Mouse (Mus musculus) kidney, embryonic 16.5 days (tissue): ENCODE data around the gene Sec11a. TPM values are rescaled to one million over a fixed set of nuclear protein-coding genes. Genes with fewer than 3 reads are reported as not detected.

ENCODE experiments used
- ATAC-seq: fragments of 200-750 bp; cut with Nextera tagmentation; 2 replicates; pipeline ENCODE4 v1.8.0; 2017; ENCODE audit warnings: moderate TSS enrichment; ENCODE audit not compliant: low FRiP score, low TSS enrichment
- H3K27ac ChIP-seq: fragments of 300-500 bp; sonication (generic); 2 replicates; pipeline ENCODE4 v1.5.1; 2014; ENCODE audit warnings: low read length
- H3K27me3 ChIP-seq: fragments of 300-500 bp; sonication (generic); 2 replicates; pipeline ENCODE4 v1.6.1; 2014; ENCODE audit warnings: low read length, control low read depth, mixed read lengths; ENCODE audit not compliant: insufficient read depth
- H3K36me3 ChIP-seq: fragments of 300-500 bp; sonication (generic); 2 replicates; pipeline ENCODE4 v1.6.1; 2014; ENCODE audit warnings: low read length, control low read depth, mixed read lengths; ENCODE audit not compliant: insufficient read depth
- H3K4me1 ChIP-seq: fragments of 300-500 bp; sonication (generic); 2 replicates; pipeline ENCODE4 v1.6.1; 2014; ENCODE audit warnings: low read length, control low read depth, mixed read lengths; ENCODE audit not compliant: insufficient read depth
- H3K4me2 ChIP-seq: fragments of 300-500 bp; sonication (generic); replicated peaks from 2 replicates; pipeline ENCODE4 v1.6.1; 2014; ENCODE audit warnings: low read depth, low read length
- H3K4me3 ChIP-seq: fragments of 300-500 bp; sonication (generic); 2 replicates; pipeline ENCODE4 v1.5.1; 2014; ENCODE audit warnings: mild to moderate bottlenecking, low read length
- H3K9ac ChIP-seq: fragments of 300-500 bp; sonication (generic); replicated peaks from 2 replicates; pipeline ENCODE4 v1.6.1; 2014; ENCODE audit warnings: low read length
- H3K9me3 ChIP-seq: fragments of 300-500 bp; sonication (generic); 2 replicates; pipeline ENCODE4 v1.6.1; 2016; ENCODE audit warnings: low read length, control low read depth
- WGBS: fragments of 180-500 bp; shearing (Covaris S2); extraction: QIAGEN DNeasy Blood & Tissue Kit; methylation state at CpG from one replicate; pipeline ENCODE4 v1.1.7; 2014; 5-methylcytosine and 5-hydroxymethylcytosine counted together
- polyA plus RNA-seq: library from polyadenylated mRNA; unstranded; fragments of >200 nt; fragmentation: Nextera tagmentation; extraction: Ambion mirVana; gene quantifications from 2 replicates; pipeline ENCODE4 v1.2.1, GENCODE M21; 2015

Sec11a gene
- 226 and 239 TPM in 2 replicates for polyA plus RNA-seq

DNA sequence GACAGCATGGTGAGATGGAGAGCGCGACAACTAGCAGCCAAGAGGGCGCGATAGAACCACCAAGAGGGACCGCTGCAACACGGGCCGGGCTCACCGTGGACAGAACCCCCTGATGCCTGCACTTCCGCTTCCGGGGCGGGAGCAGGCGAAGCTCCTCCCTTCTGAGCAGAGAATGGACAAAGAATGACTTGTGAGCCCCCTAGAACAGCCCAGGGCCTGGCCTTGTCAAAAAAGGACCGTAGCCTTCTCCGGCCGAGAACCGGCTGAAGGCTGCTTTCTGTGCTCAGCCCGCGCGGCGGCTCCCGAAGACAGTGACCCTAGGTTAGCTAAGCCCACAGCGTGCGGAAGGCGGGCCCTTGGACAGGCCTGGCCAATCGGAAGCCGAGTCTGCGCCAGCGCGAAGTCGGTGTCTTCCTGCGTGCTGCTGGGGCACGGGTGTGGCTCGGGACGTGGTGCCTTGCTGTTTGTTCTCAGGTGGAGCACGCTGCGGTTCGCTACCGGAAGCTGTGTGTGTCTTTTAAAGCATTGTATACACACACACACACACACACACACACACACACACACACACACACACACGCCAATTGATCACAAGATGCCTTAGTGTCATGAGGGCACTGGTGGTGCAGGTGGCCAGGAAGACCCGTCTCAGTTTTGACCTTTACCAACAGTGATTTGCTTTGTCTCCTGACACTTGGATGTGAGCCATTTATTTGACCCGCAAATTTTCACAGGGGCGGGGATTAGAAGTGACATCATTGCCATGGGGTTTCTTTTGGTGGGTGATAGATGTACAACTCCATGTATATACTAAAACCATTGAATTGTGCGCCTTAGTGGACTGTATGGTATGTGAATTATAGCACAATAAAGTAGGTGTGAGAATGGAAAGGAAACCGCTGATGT, at the start of gene Sec11a:
TSS of gene Sec11a (minus strand) at position 336 of the 906 bp plus-strand sequence.
- Histone ChIP-seq H3K36me3 (peaks cover 8% of the 10 kb centered on the region; the same call in 1 of the 2 replicates), H3K9ac (peak within 1 kb of the TSS; percentile 88), H3K27ac (peak within 1 kb of the TSS; percentile 99), H3K4me3 (peak within 1 kb of the TSS; percentile 86), H3K9me3 (no peaks in the 10 kb centered on the region), H3K4me1 (peaks cover 8% of the 10 kb centered on the region; the same call in 1 of the 2 replicates), H3K4me2 (peak within 1 kb of the TSS; percentile 69), H3K27me3 (no peaks in the 10 kb centered on the region)
- peak; percentile 99 for ATAC-seq
- 1% methylated on average over 44 of the region's 44 CpGs for WGBS

DNA sequence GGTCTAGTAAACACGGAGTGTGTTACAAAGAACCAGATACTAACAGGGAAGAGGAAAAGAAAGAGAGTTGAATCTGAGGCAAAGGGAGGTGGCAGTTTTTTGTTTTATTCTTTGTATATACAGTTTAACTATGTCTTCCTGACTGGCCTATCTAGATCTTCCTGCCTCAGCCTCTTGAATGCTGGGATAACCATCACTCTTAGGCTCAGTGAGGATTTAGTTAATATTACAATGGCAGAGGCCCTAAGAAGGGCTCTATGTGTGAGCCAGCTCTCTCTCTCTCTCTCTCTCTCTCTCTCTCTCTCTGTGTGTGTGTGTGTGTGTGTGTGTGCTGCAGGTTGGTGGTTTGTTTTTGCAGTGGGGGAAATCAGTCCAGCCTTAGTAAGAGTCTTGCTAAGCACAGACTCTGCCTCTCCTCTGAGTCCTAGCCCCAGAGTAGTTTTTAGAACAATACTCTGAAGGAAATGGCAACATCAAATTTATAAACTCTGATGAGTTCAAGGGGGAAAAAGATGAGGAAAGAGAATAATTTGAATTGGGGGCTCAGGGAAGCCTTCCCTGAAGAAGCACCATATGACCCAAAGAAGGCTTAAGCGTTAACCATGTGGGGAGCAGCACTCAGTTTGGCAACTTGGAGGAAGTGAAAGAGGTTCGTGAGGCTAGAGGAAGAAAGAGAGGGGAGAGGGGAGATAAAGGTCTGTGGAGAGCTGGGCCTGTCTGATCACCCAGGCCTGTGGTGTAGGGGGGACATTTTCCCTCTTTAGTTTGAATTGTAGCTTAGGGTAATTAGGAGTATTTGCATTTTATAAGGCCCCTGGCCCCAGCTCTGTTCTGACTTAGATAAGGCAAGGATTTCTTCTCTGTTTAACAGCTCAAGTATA, 47.9 kb upstream of the Sec11a start:
- Histone ChIP-seq H3K9me3 (no peaks in the 10 kb centered on the region), H3K9ac (no peak overlapping the region), H3K4me1 (peaks cover 37% of the 10 kb centered on the region), H3K27me3 (no peaks in the 10 kb centered on the region), H3K36me3 (no peaks in the 10 kb centered on the region), H3K4me2 (peak overlapping the region; percentile 93), H3K4me3 (peak overlapping the region; percentile 97; the same call in 1 of the 2 replicates), H3K27ac (no peak overlapping the region)
- WGBS: 51% methylated on average over 3 of the region's 3 CpGs
- ATAC-seq: no peak

DNA sequence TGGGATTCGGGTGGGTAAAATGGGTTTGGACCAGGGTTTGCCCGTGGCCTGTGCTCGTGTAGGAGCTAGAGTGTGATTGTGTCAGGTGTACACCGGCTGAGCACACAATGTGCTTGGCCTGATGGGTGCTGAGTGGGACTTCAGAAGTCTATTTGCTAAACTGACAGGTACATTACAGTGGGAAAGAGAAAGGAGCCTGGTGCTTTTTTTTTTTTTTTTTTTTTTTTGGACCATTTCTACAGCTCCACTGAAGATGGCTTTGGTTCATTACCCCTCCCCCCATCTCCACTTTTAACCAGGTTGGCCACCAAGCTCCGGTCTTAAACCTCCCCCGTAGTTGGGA, 47.1 kb upstream of the Sec11a start:
- peak overlapping the region; percentile 97 for H3K4me3 ChIP-seq
- WGBS: 20% methylated on average over 6 of the region's 6 CpGs
- ATAC-seq: no peak
- H3K4me2 ChIP-seq: peak overlapping the region; percentile 93
- H3K4me1 ChIP-seq: peaks cover 34% of the 10 kb centered on the region
- H3K9me3 ChIP-seq: no peaks in the 10 kb centered on the region
- peak overlapping the region; percentile 98 for H3K27ac ChIP-seq
- 0 out of 2 replicates have a peak, but pooled peaks cover 2% of the 10 kb centered on the region for H3K36me3 ChIP-seq
- no peaks in the 10 kb centered on the region for H3K27me3 ChIP-seq
- H3K9ac ChIP-seq: peak overlapping the region; percentile 100

DNA sequence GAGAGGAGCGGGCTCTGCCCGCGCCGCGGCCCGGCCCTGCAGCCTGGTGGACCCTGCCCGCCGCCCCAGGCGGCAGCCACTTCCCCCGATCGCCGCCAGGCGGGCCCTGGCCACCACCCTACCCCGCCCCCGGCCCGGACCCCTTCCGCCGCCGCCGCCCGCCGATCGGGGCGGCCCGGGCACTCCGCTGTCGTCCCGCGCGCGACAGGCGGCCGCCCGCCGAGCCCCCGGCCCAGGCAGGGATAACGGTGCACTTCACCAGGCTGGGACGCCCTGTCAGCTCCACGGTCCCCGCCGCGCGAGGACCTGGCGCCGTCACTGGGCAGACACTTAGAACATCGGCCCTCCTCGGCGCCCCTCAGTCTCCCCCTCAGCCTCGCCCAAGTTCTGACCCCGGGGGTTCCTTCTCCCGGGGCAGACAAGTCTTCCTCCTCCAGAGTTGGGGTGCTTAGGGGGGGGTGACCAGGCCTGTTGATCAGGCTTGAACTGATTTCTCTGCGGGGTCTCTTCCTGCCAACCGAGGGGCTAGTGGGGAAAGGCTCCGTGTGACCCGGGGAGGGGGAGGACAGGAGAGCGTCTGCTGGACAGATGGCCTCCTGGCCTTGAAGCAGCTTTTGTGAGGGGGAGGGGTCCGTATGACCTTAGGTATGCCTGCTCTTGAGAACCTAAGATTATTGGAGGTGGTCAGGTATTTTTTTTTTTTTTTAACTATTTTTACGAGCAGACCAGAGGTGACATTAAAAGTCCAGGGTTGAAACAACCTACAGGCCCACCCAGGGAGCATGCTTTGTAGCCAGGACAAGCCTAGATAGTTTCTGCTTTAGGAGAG, 46.5 kb upstream of the Sec11a start:
- ATAC-seq: peak; percentile 87
- Histone ChIP-seq H3K27ac (peak overlapping the region; percentile 98), H3K4me1 (peaks cover 34% of the 10 kb centered on the region), H3K9me3 (no peaks in the 10 kb centered on the region), H3K27me3 (no peaks in the 10 kb centered on the region), H3K36me3 (0 out of 2 replicates have a peak, but pooled peaks cover 2% of the 10 kb centered on the region), H3K4me2 (peak overlapping the region; percentile 93), H3K4me3 (peak overlapping the region; percentile 97), H3K9ac (peak overlapping the region; percentile 100)
- 1% methylated on average over 49 of the region's 58 CpGs for WGBS

DNA sequence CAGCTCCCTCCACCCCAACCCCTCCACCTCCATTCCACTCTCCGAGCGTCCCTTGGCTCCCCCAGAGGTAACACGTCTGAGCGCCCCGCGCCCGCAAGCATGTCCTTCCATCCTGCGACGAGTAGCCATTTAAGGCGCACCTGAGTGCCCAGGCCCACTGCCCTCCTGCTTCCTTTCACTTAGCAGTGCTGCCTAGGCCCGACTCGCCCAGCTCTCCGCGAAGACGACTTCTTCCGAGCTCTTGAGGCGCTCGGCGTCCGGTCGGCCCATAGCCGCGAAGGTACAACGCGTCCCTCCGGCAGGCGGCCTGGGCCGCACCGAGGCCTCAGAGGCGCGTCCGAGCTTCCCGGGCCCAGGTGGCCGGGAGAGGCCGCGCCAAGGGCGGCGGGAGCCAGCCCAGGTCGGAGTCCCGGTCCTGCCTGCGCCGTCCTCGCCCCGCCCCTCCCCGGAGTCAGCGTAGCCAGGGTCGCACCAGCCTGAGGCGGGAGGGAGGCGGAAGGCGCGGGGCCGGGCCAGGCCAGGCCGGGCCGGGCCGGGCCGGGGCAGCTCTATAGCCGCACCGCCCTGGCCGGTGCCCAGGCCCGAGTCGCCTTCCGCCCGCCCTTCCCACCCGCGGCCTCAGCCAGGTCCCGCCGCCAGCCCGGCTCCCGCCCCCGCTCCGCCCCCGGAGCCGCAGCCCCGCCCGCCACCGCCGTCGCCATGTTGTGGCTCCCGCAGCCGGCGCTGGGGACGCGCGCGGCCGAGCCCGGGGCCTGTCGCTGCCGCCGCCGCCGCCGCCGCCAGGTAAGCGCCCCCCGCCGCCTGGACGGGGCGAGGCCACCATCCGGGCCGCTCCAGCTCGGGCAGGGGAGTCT, 45.6 kb upstream of the Sec11a start, which contains the start of gene Zfp592:
TSS of gene Zfp592 (plus strand) at position 702 of the 854 bp plus-strand sequence.
- H3K36me3 ChIP-seq: 0 out of 2 replicates have a peak, but pooled peaks cover 2% of the 10 kb centered on the region
- ATAC-seq: peak; percentile 96
- H3K27me3 ChIP-seq: no peaks in the 10 kb centered on the region
- peak within 1 kb of the TSS; percentile 97 for H3K4me3 ChIP-seq
- under 1% methylated on average over 85 of the region's 102 CpGs for WGBS
- no peaks in the 10 kb centered on the region for H3K9me3 ChIP-seq
- H3K4me1 ChIP-seq: peaks cover 34% of the 10 kb centered on the region
- H3K9ac ChIP-seq: peak within 1 kb of the TSS; percentile 100
- peak within 1 kb of the TSS; percentile 98 for H3K27ac ChIP-seq
- peak within 1 kb of the TSS; percentile 93 for H3K4me2 ChIP-seq

DNA sequence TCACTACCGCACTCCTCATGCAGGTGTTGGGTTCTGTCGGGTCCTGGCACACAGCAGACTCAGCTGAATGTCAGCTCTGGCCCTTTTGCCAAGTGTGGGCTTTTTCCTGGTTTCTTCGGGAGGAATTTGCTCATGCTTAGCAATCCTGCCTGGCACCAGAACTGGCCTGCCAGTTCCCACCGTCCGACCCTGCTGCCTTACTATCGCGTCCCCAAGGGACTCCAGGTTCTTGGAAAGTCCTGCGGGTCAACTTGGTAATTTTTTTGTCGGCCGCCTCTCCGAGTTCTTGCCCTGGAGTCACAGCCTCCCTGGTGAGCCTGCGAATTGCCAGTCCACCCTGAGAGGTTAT, 45.0 kb upstream of the Sec11a start:
- peaks cover 34% of the 10 kb centered on the region for H3K4me1 ChIP-seq
- peak overlapping the region; percentile 100 for H3K9ac ChIP-seq
- H3K36me3 ChIP-seq: 0 out of 2 replicates have a peak, but pooled peaks cover 2% of the 10 kb centered on the region
- peak overlapping the region; percentile 98 for H3K27ac ChIP-seq
- H3K9me3 ChIP-seq: no peaks in the 10 kb centered on the region
- under 1% methylated on average over 12 of the region's 12 CpGs for WGBS
- 0 out of 2 replicates have a peak, but pooled peaks have one; percentile 1 for ATAC-seq
- H3K4me3 ChIP-seq: peak overlapping the region; percentile 97
- no peaks in the 10 kb centered on the region for H3K27me3 ChIP-seq
- peak overlapping the region; percentile 93 for H3K4me2 ChIP-seq

DNA sequence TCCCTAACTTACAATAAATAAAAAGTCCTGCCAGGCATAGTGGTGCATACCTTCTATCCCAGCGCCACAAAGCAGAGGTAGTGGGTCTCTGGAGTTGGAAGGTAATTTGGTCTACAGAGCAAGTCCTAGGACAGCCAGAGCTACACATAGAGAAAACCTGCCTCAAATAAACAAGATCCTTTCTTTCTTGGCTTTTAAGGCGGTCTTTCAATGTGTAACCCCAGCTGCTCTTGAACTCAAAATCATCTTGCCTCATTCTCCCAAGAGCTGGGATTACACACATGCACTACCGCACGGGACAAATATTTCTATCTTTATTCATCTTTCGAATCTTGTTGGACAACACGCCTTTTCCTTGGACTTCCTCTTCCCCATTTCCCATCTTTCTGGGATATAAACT, 44.5 kb upstream of the Sec11a start:
- no peak for ATAC-seq
- peak overlapping the region; percentile 98 for H3K27ac ChIP-seq
- 64% methylated on average over 6 of the region's 6 CpGs for WGBS

DNA sequence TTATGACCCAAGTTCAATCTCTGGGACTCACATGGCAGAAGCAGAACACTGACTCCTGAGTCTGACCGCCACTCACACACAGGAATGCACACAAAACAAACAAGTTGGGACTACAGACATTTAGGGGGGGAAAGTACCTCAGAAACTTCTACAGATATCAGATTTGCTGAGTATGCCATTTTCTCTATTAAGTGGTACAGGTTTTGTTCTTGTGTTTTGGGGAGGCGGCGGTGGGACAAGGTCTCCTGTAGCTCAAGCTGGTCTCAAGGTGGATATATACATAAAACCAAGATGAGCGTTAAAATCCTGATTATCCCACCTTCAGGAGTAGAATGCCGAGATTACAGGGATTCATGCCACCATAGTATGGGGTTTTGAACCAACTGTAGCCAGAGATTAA, 44.0 kb upstream of the Sec11a start:
- Histone ChIP-seq H3K9me3 (no peaks in the 10 kb centered on the region), H3K27ac (no peak overlapping the region; the same call in 1 of the 2 replicates), H3K36me3 (0 out of 2 replicates have a peak, but pooled peaks cover 2% of the 10 kb centered on the region), H3K4me1 (peaks cover 42% of the 10 kb centered on the region), H3K27me3 (no peaks in the 10 kb centered on the region), H3K4me3 (peak overlapping the region; percentile 97), H3K9ac (no peak overlapping the region), H3K4me2 (peak overlapping the region; percentile 93)
- ATAC-seq: no peak
- 92% methylated on average over 5 of the region's 5 CpGs for WGBS

More for the DNA sequence above, 44.5 kb upstream of the Sec11a start:
- Histone ChIP-seq H3K4me2 (peak overlapping the region; percentile 93), H3K4me3 (peak overlapping the region; percentile 97), H3K36me3 (0 out of 2 replicates have a peak, but pooled peaks cover 2% of the 10 kb centered on the region), H3K9me3 (no peaks in the 10 kb centered on the region), H3K4me1 (peaks cover 37% of the 10 kb centered on the region), H3K9ac (peak overlapping the region; percentile 100), H3K27me3 (no peaks in the 10 kb centered on the region)
